16 mouse cellular contexts compared by ENCODE assay signal in the genomic region with DNA sequence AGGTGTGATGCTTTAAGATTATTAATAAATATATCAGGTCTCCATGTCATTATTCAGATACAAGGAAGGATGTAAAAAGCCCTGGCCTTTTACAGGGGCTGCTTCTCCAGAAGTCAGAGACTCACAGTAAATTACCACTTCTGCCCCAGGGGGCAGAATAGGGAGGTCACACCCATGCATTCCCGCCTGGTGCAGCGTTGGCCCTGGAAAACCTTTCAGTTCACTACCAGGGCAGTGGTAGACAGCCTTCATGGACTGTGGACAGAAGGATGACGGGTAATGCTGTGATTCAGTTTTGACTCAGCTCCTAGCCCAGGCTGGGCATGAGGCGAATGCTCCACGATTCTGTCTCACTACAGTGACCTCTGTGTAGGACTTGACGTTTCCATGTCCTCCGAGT.
"Had no signal": no experiment of that assay in that cellular context is flagged by ENCODE, and none has a peak within 500 bp of the region (broad histone marks: within the 10 kb centered on the region; RNA-seq: fewer than 3 reads in every experiment).

No protein-coding gene starts in this region.

- H3K27me3 ChIP-seq: liver, embryonic 12.5 days; lung, embryonic 15.5 days; neural tube, embryonic 13.5 days had no signal

- H3K36me3 ChIP-seq: limb, embryonic 10.5 days; liver, embryonic 12.5 days; lung, embryonic 15.5 days; neural tube, embryonic 13.5 days had no signal

- ATAC-seq: liver, embryonic 12.5 days; liver, postnatal 0 days; midbrain, embryonic 16.5 days had no signal

- H3K4me1 ChIP-seq: neural tube, embryonic 13.5 days had no signal

- H3K27ac ChIP-seq: left cerebral cortex, adult 2 months; limb, embryonic 10.5 days; liver, embryonic 12.5 days; lung, embryonic 15.5 days; macrophage; neural tube, embryonic 13.5 days had no signal

- H3K4me2 ChIP-seq: liver, embryonic 12.5 days; lung, embryonic 15.5 days; midbrain, embryonic 11.5 days; neural tube, embryonic 13.5 days had no signal

- H3K9me3 ChIP-seq: limb, embryonic 10.5 days; liver, embryonic 12.5 days; lung, embryonic 15.5 days; megakaryocyte, embryonic 14.5 days; neural tube, embryonic 13.5 days had no signal

- DNase-seq: kidney, postnatal 10 days; liver, postnatal 0 days; lung, postnatal 14 days; retina, postnatal 1 day; right cerebral cortex, postnatal 4 days; thymus, adult 18-20 months; thymus, postnatal 14 days had no signal

- H3K9ac ChIP-seq: liver, embryonic 12.5 days; liver, postnatal 0 days; lung, embryonic 15.5 days; neural tube, embryonic 13.5 days had no signal

- H3K4me3 ChIP-seq: left cerebral cortex, adult 2 months; limb, embryonic 10.5 days; liver, embryonic 12.5 days; lung, embryonic 15.5 days; megakaryocyte, embryonic 14.5 days; neural tube, embryonic 13.5 days had no signal
